Mouse (Mus musculus) adrenal gland, postnatal 36 days (tissue): Measurements from ENCODE around the gene Flot1. TPM values are rescaled to one million over a fixed set of nuclear protein-coding genes. Genes with fewer than 3 reads are reported as not detected.

ENCODE experiments used
- DNase-seq, 2 experiments: peaks; one replicate each; pipeline ENCODE4 v3.0.0; 2021; ENCODE audit warnings: mixed read lengths in 1 of 2
- total RNA-seq, 2 experiments: library from RNA; stranded (reverse); gene quantifications; 2 replicates each; pipeline ENCODE4 v1.2.3; 2021

Flot1 gene
- total RNA-seq, 2 experiments from 2014 or later: 60.5 to 73.4 TPM

DNA sequence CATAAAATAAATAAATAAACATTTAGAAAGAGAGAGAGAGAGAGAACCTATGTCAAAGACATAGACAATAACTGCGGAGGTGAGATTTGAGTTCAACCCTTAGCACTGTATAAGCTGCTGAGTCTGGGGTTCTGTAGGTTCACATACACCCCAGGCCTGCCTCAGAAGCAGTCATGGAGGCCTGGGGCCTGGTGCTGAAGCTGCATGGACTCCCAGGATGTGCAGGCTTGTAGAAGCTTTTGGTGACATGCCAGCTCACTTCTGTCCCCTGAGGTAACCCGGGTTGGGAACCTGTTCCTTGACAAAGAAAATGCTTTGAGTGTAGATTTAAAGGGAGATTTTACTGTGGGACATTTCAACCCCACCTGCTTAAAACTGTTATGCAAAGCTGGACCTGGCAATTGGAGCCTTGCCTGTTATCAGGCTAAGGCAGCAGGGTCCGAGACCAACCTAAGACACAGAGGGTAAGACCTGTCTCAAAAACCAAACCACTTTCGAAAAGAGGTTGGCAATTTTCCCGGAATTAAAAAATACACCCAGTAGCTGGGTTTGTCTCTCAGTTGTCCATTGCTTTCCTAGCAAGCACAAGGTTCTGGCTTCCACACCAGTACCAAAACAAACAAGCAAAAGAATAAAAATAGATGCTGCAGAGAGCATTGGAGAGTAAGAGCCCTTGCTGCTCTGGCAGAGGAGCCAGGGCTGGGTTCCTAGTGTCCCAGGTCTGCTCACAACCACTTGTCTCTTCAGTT is 12.0 kb upstream of the Flot1 start:
- no peak for DNase-seq

DNA sequence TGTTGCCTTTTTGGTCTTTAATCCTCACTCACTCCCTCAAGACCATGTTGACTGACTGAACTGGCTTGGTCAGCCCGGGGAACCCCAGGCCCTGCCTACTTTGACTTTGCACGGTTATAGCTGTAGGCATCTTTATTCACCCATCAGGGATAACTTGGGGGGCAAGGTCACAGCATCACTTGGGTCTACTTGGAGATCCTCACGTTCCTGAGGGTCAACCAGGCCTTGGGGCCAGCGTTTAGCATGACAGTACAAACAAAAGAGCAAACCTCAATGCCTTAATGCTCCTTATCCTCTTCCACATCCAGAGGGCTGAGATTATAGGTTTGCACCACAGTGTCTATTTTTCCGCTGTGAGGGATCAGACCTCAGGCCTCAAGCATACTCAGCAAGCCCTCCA is 10.7 kb upstream of the Flot1 start:
- DNase-seq: no peak

DNA sequence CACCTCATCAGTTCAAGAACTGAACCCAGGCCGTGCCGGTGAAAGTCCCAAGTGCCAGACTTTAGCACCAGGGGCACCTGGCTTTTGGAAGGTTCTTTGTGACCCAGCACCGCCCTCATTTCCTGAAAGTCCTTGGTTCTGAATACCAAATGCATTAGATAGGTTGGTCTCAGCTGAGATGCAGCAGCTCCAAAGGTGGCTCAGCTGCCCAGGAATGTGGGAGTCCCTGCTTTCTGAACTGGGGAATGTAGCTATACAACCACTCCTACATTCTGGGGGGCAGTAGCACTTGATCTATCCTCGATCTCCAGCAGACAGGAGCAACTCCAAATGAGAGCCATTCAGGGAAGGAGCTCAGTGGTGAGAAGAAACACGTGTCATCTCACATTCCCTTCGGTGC is 10.3 kb upstream of the Flot1 start:
- no peak for DNase-seq

DNA sequence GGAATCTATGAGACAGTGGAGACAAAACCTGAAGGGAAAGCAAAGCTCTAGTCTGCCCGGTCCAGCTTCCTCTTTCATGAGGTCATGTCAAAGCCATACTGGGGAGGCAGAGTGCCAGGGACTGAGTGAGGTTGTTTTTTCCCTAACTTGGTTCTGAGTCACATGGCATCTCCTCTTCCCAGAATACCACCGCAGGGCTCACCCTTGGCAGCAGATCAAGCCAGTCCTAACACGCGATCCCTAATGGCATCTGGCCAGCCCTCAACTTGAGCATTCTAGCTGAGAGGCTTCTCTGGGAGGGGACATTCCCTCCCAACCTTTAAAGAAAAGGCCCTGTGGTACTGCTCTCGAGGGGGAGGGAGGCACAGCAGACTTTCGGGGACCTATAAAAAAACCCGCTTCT is 9.8 kb upstream of the Flot1 start:
- DNase-seq: peak; percentile 95

DNA sequence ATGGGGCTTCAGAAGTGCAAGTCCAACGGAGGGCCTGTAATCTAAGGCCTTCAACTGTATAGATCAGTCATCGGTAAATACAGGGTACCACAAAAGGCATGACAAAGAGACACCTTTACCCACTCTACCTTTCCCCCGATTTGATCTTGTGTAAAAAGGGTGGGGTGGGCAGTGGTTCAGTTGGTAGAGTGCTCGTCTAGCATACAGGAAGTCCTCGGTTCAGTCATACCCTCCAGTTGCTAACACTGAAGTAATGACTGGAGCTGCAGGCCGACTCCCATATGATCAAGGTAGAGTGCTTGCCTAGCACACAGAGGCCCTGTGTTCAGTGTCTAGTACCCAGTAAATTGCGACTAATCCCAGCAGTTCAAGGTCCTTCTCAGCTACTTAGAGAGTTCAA is 9.4 kb upstream of the Flot1 start:
- no peak for DNase-seq

DNA sequence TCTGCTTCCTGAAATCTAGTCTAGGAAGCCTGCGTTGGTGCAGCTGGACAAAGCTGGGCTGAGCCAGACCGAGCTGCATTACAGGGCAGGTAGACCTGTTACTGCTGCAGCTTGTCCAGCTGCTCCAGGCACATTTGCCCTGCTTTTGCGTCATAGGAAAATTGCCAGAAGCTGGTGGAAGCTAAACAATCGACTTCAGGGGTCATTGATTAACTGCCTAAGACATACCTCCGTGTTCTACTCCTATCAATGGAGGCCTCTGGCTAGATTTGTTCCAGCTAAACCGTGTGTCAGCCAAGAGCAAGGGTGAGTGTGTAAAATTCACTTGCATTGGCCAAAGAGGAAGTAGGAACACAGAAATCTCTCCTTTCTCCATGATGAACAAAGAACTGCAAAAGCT is 8.4 kb upstream of the Flot1 start:
- no peak for DNase-seq

DNA sequence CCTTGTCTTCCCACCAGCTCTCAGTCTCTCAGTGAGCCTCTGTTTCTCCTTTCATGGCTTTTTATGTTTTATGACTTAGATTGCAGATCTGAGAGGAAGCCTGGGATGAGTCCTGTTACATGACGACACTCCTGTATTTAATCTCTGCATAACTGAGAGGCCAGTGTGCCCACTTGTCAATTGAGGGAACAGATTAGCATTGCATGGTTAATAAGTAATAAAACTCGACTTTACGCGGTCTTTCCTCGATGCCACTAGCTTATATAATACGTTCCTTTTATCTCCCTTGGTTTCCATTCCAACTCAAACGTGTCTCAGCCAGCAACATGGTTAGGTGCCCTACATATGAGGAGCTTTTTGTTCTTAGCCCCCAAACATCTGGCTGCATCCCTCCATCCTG is 7.2 kb upstream of the Flot1 start:
- DNase-seq: no peak

DNA sequence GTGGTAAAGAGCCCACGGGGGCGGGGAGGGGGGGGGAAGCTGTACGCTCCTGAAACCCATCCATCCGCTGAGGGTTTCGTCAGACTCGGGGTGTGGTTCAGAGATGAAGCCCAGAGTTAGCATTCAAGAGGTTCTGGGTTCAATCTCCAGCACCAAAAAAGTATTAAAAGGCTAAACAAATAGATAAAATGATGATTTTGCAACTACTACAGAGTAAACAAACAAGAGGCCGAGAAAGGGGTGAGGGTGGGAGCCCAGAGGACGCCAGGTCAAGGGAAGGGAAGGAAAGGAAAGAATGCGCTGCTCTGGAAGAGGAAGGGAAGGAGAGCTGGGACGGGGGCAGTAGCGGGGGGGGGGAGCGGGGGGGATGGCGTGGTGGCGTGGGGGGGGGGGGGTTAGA is 6.3 kb upstream of the Flot1 start:
- DNase-seq: no peak

DNA sequence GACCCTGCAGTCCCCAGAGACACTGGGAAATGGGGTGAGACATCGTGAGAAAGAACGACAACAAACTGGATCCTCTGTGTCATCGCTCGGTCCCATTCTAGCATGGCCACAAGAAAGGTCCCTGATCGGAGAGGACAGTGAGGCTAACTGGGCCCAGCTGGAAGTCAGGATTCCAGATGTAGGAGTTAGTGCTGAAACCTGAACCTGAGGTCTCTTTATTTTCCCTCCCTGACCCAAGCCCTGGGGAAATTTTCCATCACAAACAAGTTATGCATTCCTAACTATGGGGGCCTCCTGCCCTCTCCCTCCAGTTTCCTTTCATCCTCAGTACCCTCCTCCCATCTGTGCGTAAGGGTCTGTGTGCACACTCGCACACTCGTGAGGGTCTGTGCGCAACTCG is 5.8 kb upstream of the Flot1 start:
- DNase-seq: no peak

DNA sequence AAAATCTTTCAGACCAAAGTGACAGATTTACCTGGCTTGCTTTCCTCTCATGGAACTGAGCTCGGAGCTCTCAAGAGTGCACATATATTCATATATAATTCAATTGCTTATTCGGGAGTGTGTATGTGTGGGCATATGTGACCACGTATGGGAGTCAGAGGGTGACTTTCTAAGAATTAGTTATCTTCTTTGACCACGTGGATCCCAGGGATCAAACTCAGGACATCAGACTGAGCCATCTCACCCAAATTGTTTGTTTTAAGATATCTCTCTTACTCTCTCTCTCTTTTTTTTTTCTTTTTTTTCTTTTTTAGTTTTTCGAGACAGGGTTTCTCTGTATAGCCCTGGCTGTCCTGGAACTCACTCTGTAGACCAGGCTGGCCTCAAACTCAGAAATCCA is 2.9 kb upstream of the Flot1 start:
- DNase-seq: no peak

DNA sequence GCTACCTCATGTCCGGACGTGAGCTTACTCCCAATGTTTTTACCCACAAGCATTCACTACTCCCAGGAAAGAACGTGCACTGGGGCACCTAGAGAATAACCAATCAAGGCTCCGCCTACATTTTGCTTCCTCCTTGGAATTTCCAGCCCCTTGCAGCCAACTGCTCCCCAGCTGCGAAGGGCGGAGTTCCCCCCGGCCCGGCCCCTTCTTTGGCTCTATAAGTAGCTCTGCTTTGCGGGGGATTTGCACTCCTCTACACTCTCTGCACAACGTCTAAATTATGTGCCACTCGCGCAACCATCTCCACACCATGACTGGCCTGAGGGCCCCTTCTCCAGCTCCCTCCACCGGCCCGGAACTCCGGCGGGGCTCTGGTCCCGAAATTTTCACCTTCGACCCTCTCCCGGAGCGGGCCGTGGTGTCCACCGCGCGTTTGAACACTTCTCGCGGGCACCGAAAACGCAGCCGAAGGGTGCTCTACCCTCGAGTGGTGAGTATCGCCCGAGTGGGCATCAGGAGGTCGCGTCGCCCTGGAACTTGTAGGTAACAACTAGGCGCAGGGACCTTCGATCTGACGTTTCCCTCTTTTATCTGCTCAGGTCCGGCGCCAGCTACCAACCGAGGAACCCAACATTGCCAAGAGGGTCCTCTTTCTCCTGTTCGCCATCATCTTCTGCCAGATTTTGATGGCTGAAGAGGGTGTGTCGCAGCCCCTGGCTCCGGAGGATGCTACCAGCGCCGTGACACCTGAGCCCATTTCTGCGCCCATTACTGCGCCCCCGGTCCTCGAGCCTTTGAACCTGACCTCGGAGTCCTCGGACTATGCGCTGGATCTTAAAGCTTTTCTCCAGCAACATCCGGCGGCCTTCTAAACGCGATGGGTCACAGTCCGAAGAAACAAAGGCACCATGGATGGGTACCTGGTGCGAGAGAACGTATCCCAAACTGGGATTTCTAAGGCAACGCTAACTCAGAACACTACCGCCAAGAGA is 1.3 kb upstream of the Flot1 start, which contains the start of gene Ier3:
Gene Ier3 (plus strand): TSS at position 246 of the 992 bp plus-strand sequence.
- DNase-seq: peak; percentile 91 to 92

DNA sequence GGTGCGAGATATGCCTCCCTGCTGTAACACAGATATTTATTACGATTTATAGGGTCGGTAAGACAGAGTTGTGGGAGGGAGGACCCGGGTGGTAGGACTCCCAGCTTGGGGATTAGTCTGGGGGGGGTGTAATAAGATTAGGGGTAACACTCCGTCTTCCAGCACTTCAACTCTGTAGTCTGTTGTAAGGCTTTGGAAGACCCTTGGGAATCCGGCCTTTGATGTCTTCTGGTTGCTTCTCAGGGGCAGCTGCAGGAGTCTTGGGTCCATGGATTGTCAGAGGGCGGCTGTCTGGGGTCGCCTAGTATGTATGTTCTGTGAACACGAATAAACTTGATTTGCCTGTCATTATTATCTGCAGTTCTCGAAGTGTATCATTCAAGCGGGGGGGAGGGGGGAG is 466 bp upstream of the Flot1 start:
- no peak for DNase-seq

DNA sequence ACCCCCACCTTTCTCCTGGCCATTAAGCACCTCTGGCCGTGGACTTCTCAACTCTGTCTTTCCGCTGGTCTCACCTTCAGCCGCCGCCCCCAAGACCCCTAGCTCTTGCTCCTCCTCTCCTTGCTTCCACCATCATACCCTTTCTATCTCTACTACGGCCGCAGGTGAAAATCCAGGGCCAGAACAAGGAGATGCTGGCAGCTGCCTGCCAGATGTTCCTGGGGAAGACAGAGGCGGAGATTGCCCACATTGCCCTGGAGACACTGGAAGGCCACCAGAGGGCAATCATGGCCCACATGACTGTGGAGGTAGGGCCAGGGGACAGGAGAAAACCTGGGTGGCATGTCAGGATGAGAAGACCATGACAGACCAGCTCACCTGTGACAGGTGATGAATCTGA is 1.4 kb downstream of the Flot1 start:
- DNase-seq: no peak

DNA sequence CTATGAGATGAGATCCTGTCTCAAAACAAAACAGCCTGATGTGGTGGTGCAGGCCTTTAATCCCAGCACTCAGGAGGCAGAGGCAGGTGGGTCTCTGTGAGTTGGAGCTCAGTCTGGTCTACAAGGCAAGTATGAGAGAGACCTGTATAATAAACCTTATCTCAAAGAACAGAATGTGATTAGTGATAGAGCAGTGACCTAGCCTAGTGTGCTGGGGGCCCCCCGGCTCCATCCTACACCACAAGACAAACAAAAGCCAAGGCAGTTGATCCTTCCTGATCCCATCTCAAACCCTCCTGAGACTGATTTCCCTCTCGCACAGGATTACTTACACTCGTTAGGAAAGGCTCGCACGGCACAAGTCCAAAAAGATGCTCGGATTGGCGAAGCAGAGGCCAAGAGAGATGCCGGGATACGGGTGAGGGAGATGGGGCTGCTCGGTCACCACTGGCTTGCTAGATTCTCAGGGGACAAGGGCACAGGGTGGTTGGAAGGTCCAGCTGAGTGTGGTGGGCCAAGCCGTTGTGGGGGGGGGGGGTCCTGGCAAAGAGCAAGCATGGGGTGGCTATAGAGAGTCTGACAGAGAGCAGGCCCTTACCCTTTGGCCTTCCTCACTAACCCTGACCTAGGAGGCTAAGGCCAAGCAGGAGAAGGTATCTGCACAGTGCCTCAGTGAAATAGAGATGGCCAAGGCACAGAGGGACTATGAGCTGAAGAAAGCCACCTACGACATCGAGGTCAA is 2.2 kb downstream of the Flot1 start:
- DNase-seq: no peak

DNA sequence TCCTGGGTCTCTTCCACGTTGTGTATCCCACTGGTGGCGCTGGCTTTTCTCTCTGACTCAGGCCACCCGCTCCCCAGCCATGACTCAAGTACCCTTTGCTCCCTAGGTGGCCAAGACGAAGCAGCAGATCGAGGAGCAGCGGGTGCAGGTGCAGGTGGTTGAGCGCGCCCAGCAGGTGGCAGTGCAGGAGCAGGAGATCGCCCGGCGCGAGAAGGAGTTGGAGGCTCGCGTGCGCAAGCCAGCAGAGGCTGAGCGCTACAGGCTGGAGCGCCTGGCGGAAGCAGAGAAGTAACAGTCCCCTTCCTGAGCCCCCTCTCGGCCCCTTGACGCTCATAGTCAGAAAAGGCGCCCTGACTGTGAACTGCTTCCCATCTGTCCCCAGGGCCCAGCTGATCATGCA is 6.7 kb downstream of the Flot1 start:
- DNase-seq: peak; percentile 90 to 92

DNA sequence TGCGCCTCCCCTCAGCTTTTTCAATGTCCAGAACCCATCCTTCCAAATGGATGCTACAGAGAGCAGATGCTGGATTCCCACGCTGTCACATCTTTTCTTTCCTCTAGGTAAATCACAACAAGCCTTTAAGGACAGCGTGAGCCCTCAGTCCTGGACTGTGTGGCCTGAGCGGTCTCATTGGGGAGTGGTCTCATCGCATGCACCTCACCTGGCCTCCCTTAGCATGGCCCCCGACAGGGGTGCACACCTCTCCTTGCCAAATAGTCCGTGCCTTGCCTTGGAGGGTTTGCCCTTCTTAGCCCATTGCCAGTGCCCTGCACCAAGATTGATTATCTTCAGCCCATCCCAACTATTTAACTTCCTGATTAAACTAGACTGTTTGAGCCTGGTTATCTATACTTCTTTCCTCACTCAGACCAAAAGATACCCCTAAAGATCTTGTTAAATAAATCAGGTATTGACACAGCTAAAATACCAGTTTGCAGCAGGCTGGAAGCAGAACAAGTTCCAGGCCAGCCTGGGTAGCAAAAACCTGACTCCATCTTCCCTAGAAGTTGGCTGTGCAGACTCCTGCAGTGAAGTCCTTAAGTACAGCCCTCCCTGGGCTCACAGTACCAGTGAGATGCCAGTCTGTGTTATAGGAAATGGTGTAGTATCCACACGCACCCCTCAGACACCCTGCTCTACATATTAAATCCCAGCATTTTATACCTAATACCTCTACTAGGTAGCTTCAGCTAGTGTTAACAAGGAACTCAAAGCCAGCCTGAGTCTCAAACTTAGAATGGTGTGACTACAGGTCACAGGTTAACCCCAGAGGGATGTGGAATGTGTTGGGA is 9.6 kb downstream of the Flot1 start:
- DNase-seq: no peak

DNA sequence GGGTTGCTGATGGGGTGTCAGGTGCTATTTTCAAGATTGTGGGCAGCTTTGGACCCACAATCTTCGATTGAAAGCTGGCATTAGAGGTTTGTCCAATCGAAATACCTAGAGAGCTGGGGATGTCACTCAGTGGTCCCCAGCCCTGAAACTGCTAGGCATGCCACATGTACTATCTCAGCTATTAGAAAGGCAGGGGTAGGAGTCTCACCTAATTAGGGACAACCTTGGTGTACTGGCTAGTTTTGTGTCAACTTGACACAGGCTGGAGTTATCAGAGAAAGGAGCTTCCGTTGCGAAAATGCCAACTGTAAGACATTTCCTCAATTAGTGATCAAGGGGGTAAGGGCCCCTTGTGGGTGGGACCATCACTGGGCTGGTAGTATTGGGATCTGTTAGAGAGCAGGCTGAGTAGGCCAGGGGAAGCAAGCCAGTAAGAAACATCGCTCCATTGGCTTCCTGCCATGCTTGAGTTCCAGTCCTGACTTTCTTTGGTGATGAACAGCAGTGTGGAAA is 10.3 kb downstream of the Flot1 start:
- no peak for DNase-seq

DNA sequence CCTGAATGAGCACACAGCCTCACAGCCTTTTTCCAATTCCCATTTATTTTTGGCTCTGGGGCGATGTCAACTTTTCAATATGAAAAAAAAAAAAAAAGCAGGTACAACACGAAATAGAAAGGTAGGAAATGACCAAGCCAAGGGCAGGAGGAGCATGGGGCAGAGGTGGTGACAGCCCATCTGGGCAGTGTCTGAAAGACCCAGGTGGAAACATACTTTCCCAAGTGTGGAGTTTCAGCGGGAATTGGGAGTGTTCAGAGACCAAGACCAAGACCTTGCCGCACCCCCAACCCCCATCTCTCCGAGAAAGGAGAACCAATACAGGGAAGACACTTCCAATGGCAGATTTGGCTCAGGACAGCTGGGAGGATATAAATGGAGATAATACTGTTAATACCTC is 10.9 kb downstream of the Flot1 start:
- no peak for DNase-seq

DNA sequence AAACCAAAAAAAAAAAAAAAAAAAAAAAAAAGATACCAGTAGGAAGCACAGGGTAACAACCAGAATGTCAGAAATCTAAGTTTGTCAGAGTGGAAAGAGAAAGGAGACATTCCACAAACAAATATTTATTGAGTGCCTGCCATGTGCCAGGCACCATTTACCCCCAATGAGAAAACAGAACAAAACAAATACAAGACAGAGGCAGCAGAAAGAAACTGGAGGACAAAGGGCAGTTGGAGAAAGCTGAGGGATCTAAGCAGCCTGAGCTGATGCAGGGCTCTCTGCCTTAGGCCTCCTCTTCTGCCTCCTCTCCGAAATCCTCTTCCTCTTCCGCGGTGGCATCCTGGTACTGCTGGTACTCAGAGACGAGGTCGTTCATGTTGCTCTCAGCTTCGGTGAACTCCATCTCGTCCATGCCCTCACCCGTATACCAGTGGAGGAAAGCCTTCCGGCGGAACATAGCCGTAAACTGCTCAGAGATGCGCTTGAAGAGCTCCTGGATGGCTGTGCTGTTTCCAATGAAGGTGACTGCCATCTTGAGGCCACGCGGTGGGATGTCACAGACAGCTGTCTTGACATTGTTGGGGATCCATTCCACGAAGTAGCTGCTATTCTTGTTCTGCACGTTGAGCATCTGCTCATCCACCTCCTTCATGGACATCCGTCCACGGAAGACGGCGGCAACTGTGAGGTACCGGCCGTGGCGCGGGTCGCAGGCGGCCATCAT is 11.8 kb downstream of the Flot1 start:
- no peak for DNase-seq

DNA sequence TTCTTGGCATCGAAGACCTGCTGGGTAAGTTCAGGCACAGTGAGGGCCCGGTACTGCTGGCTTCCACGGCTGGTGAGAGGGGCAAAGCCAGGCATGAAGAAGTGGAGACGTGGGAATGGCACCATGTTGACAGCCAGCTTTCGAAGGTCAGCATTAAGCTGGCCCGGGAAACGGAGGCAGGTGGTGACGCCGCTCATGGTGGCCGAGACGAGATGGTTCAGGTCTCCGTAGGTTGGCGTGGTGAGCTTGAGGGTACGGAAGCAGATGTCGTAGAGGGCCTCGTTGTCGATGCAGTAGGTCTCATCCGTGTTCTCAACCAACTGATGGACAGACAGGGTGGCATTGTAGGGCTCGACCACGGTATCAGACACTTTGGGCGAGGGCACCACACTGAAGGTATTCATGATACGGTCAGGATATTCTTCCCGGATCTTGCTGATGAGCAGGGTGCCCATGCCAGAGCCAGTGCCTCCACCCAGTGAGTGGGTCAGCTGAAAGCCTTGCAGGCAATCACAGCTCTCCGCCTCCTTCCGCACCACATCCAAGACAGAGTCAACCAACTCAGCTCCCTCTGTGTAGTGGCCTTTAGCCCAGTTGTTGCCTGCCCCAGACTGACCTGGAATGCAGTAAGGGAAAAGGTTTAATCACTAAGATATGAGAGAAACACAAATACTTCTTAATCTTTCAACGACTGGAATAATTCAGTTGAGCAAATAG is 12.6 kb downstream of the Flot1 start:
- DNase-seq: no peak
